Mouse (Mus musculus) megakaryocyte-erythroid progenitor cell, adult 5-6 weeks (primary cell): ENCODE measurements around the gene Pcyox1. TPM values are rescaled to one million over a fixed set of nuclear protein-coding genes. Genes with fewer than 3 reads are reported as not detected.
"Not testable (repeated sequence)": the region's sequence is repeated elsewhere in the genome, so short reads cannot be mapped to it uniquely, and the experiment has no call there.

Experiments
- ATAC-seq: replicated peaks from 2 replicates; pipeline ENCODE4 v1.8.0; 2016; ENCODE audit warnings: mild to moderate bottlenecking, inconsistent platforms; ENCODE audit not compliant: severe bottlenecking, poor library complexity, low FRiP score, low TSS enrichment
- total RNA-seq, 2 experiments: library from RNA; stranded (forward) in 1 of 2; stranded (reverse) in 1 of 2; fragments of 200-1000, 215-1000 nt in 1 of 2; fragments of >200 nt in 1 of 2; fragmentation: Nextera tagmentation in 1 of 2; gene quantifications; 2 replicates each; pipeline ENCODE4 v1.2.3; 2014 to 2017

Gene Pcyox1
- total RNA-seq, 2 experiments from 2014 or later = 14.1 to 40.4 TPM

DNA sequence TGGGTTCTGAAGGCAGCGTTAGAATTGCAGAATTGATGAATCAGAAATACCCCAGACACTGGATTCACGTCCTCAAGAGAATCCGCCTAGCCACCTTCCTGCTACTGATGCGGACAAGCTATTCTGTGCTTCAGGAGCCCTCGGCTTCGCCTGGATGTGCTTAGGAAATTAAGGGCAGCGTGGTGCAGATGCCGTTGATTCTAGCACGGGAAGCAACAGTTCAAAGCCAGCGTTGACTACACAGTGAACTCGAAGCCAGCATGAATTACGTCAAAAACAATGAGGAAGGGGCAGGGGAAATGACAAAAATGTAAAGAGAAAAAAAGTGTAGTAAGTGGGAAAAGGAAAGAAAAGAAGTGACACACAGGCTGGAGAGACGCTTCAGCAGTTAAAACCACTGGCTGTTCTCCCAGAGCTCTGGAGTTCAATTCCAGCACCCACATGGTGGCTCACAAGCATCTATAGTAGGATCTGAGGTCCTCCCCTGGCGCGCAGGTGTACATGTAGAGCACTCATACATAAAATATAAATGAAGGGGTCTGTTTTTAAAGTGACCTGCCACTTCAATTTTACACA, 26.1 kb downstream of the Pcyox1 start, which contains the start of gene Snrpg:
Snrpg (plus strand) TSS at position 541 of the 576 bp plus-strand sequence.
- ATAC-seq = peak; percentile 15; the same call in 1 of the 2 replicates

GRCm38 (mm10) chr6:86370093-86370713, 26.8 kb downstream of the Pcyox1 start:
- ATAC-seq = no peak

DNA sequence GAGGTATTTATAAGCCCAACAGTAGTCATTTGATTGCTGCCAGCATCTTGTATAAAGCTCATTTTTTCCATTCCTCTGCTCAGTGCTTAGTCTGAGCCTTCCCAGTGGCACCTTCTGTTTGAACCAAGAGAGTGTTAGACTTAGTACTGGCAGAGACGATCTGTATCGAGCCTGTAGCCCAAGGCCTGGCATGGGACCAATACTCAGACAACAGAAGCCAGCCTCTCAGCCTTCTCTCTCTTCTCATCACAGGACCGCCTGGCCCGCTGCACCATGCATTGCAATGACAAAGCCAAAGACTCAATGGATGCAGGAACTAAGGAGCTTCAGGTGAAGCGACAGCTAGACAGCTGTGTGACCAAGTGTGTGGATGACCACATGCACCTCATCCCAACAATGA, 28.5 kb downstream of the Pcyox1 start:
- ATAC-seq = no peak

DNA sequence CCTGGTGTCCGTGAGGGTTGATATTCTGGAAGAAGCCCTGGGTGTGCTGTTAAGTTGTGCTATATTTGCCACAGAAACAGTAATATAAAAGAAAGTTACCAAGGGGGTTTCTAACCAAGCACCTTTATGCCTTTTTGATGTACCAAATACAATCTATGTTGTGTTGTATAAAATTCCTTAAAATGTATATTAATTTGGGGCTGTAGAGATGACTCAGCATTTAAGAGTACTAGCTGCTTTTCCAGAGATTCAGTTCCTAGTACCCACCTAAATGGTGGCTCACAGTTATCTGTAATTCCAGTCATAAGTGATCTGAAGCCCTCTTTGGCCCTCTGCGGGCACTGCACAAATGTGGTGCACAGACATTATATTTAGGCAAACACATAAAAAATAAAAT, 30.1 kb downstream of the Pcyox1 start:
- ATAC-seq = no peak

- 0 out of 2 replicates have a peak, but pooled peaks have one; percentile 3 for ATAC-seq
Measured at GRCm38 (mm10) chr6:86366125-86366852, 30.7 kb downstream of the Pcyox1 start.

- peak; percentile 91 for ATAC-seq
Measured at GRCm38 (mm10) chr6:86365371-86366124, 31.4 kb downstream of the Pcyox1 start, which contains the start of gene Fam136a. Gene Fam136a, plus strand, starts transcription at chr6:86365646.

GRCm38 (mm10) chr6:86364442-86365141, 32.4 kb downstream of the Pcyox1 start:
- peak; percentile 38 for ATAC-seq

- no peak for ATAC-seq
Measured at GRCm38 (mm10) chr6:86361373-86361772, 35.6 kb downstream of the Pcyox1 start.

DNA sequence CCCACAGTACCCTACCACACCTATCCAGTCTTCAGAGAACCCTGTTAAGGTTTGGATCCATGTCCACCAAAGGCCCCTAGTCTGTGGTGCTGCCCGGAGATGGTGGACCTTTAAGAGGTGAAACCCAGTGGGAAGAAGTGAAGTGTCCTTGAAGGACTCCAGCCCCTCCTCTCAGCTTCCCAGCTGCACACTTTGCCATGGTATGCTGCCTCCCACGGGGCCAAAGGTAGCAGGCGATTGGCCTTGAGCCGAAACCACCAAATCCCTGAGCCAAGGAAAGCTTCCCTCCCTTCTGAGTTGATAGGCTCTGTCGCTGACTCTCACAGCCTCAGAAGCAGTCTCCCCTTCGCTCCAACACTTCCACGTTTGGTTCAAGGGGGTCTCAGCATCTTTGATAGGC, 36.3 kb downstream of the Pcyox1 start:
- no peak for ATAC-seq

DNA sequence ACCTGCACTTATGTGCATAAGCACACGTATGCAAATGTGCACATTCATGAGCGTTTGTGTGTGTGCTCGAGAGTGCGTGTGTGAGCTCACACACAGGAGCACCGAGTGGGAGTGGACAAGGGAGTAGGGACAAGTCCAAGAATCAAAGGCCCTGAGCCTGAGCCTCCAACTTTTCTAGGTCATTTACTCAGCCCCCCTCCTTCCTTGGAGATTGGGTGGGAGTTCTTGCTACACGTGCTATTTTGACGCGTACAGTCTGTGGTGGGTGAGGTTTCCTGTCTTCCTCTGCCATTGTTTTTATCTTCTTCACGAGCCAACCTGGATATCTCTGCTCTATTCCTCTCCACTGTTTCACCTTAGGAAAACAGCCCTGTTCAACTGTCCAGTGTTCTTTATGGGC, 40.0 kb downstream of the Pcyox1 start:
- ATAC-seq = no peak

DNA sequence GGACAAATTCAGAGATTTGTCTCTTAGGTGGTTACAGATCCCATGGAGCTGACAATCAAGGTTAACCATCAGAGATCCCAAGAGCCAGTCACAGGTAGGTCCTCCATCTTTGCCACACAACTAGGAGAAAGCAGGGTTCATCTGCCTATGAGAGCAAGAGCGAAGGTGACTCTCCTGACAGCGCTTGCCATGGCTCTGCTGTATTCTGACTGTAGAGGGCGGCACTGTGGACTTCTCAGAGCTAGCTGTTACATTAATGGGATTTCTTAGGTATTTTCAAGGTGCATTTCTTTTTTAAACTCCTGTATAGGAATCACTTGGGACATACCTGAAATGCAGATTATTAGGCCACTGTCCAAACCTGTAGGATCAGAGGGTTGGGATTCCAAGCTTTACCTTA, 42.0 kb downstream of the Pcyox1 start:
- ATAC-seq = peak; percentile 55; the same call in 1 of the 2 replicates

GRCm38 (mm10) chr6:86349257-86349656, 47.7 kb downstream of the Pcyox1 start:
- peak; percentile 65 for ATAC-seq

GRCm38 (mm10) chr6:86346063-86346462, 50.9 kb downstream of the Pcyox1 start:
- no peak for ATAC-seq

DNA sequence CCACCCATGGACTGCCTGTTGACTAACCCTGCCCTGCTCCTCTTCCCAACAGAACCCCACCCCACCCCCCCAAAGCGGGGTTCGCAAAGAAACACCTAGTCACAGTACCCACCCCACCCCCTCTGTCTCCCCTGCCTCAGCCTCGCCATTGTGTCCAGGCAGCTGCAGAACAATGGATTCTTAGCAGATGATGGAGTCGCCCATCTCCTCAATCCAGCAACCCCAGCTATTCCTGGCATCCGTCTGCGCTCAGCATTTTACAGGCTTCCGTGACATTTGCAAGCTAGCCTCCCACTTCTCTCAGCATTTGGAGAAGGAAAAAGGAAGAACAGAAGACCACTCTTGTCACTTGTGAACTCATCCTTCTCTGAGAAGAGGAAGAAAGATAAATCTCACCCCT, 53.3 kb downstream of the Pcyox1 start:
- no peak for ATAC-seq

DNA sequence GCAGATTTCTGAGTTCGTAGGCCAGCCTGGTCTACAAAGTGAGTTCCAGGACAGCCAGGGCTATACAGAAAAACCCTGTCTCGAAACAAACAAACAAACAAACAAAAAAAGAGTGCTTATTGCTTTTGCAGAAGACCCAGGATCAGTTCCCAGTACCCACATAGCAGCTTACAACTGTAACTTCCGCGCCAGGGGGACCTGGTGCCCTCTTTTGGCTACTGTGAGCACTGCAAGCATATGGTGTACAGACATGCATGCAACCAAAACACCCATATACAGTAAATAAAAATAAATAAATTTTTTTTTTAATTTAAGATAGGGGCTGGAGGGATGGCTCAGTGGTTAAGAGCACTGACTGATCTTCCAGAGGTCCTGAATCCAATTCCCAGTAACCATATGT, 60.6 kb downstream of the Pcyox1 start:
- not testable (repeated sequence) for ATAC-seq
